Mouse (Mus musculus) adrenal gland, adult 2 months (tissue): ENCODE data around the gene Htr2a. TPM values are rescaled to one million over a fixed set of nuclear protein-coding genes. Genes with fewer than 3 reads are reported as not detected.

Experiments used
- DNase-seq: peaks from one replicate; pipeline ENCODE4 v3.0.0; 2021
- long read RNA-seq: library from polyadenylated mRNA; stranded (forward); transcript quantifications from one replicate; pipeline ENCODE4 v2.0.0, GENCODE M21; 2021
- polyA plus RNA-seq: library from polyadenylated mRNA; depleted of rRNA; stranded (reverse); fragments of >200 nt; gene quantifications from 2 replicates; pipeline ENCODE4 v1.2.3, GENCODE M21; 2012; rRNA removed
- total RNA-seq, 2 experiments: library from RNA; stranded (reverse); gene quantifications; 2 replicates each; pipeline ENCODE4 v1.2.3; 2021

Gene Htr2a
- total RNA-seq (under 1 TPM; 0.06 to 0.07 TPM), polyA plus RNA-seq (0.04 TPM in 1 of 2 replicates, not detected in the other)
- long read RNA-seq = 0 reads

GRCm38 (mm10) chr14:74640819-74641381 is at the start of gene Htr2a:
Htr2a (plus strand) TSS chr14:74640840.
- no peak for DNase-seq

GRCm38 (mm10) chr14:74601333-74602087 is 39.1 kb upstream of the Htr2a start:
- no peak for DNase-seq

- peak; percentile 44 for DNase-seq
Observed at GRCm38 (mm10) chr14:74602543-74602942, 38.1 kb upstream of the Htr2a start.

GRCm38 (mm10) chr14:74603131-74603766 is 37.4 kb upstream of the Htr2a start:
- DNase-seq = no peak

GRCm38 (mm10) chr14:74611326-74611725 is 29.3 kb upstream of the Htr2a start:
- DNase-seq = no peak

- DNase-seq = no peak
Observed at GRCm38 (mm10) chr14:74618858-74619257, 21.8 kb upstream of the Htr2a start.

- DNase-seq = no peak
Observed at GRCm38 (mm10) chr14:74638071-74638470, 2.6 kb upstream of the Htr2a start.

GRCm38 (mm10) chr14:74641668-74642230 is 1.1 kb downstream of the Htr2a start:
- no peak for DNase-seq

- DNase-seq = peak; percentile 83
Observed at GRCm38 (mm10) chr14:74643296-74643695, 2.7 kb downstream of the Htr2a start.

- DNase-seq = no peak
Observed at GRCm38 (mm10) chr14:74646107-74646793, 5.6 kb downstream of the Htr2a start.

GRCm38 (mm10) chr14:74650001-74650400 is 9.4 kb downstream of the Htr2a start:
- no peak for DNase-seq

- no peak for DNase-seq
Observed at GRCm38 (mm10) chr14:74651678-74652077, 11.0 kb downstream of the Htr2a start.

GRCm38 (mm10) chr14:74657227-74657626 is 16.6 kb downstream of the Htr2a start:
- no peak for DNase-seq

GRCm38 (mm10) chr14:74659411-74659841 is 18.8 kb downstream of the Htr2a start:
- no peak for DNase-seq

GRCm38 (mm10) chr14:74672137-74673019 is 31.7 kb downstream of the Htr2a start:
- DNase-seq = no peak

- DNase-seq = no peak
Observed at GRCm38 (mm10) chr14:74673020-74673350, 32.3 kb downstream of the Htr2a start.

- DNase-seq = no peak
Observed at GRCm38 (mm10) chr14:74673584-74673983, 32.9 kb downstream of the Htr2a start.

GRCm38 (mm10) chr14:74679841-74680240 is 39.2 kb downstream of the Htr2a start:
- no peak for DNase-seq

GRCm38 (mm10) chr14:74684298-74684978 is 43.8 kb downstream of the Htr2a start:
- no peak for DNase-seq

- no peak for DNase-seq
Observed at GRCm38 (mm10) chr14:74691963-74692362, 51.3 kb downstream of the Htr2a start.

- DNase-seq = no peak
Observed at GRCm38 (mm10) chr14:74696766-74697165, 56.1 kb downstream of the Htr2a start.
